Mouse (Mus musculus): ENCODE measurements around the gene Habp2. TPM values are rescaled to one million over a fixed set of nuclear protein-coding genes. Genes with fewer than 3 reads are reported as not detected.

The Habp2 gene
- polyA plus RNA-seq, 1 experiment from 2014 or later: 0.10 TPM

DNA sequence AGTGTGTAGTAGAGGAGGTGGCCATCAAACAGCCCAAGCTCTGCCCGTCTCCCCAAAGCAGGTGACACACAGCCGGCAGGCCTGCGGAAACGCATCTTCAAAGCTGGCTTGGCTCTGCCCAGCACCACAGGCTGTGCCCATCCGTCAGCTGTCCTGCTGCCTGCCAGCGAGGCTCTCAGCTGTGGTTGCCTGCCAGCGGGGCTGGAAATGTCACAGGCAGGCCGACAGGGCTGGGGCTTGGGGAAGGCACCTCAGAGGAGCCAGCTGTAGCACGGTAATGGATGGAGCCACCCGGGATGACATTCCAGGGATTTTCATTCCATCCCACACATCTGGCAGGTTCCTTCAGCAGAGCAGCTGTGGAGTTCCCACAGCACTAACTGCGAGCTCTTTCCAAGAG, 13.9 kb downstream of the Habp2 start:
- Histone ChIP-seq H3K27ac (no peak overlapping the region), H3K9me3 (no peaks in the 10 kb centered on the region), H3K4me2 (no peak overlapping the region), H3K4me1 (no peaks in the 10 kb centered on the region), H3K27me3 (replicated peaks) (no peaks in the 10 kb centered on the region), H3K4me3 (no peak overlapping the region), H3K9ac (no peak overlapping the region), H3K36me3 (replicated peaks) (no peaks in the 10 kb centered on the region)
- ATAC-seq (replicated peaks): no peak
- 77% methylated on average over 11 of the region's 11 CpGs for WGBS

DNA sequence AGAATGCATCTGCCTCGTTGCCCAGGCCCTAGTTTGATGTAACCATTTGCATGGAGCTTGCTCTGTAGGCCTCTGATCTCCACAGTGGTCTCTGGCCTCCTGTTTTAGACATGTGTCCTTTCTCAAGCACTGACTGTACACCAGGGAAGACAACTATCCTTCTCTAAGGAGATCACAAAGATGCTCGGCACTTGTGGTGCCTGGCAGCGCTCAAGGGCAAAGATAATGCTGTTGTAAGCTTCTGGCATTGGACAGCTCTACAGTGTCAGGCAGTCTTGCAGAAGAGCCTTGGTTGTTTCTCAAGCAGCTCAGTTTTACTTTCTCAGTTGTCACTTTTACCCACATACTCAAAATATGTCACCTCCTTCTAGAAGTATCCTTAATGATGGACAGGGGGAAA, 29.6 kb downstream of the Habp2 start:
- no peak overlapping the region for H3K4me3 ChIP-seq
- no peak overlapping the region for H3K4me2 ChIP-seq
- 77% methylated on average over 3 of the region's 3 CpGs for WGBS
- ATAC-seq (replicated peaks): no peak
- no peaks in the 10 kb centered on the region for H3K36me3 ChIP-seq (replicated peaks)
- no peak overlapping the region for H3K9ac ChIP-seq
- peaks cover 13% of the 10 kb centered on the region for H3K4me1 ChIP-seq
- H3K27ac ChIP-seq: no peak overlapping the region
- H3K27me3 ChIP-seq (replicated peaks): no peaks in the 10 kb centered on the region
- no peaks in the 10 kb centered on the region for H3K9me3 ChIP-seq

DNA sequence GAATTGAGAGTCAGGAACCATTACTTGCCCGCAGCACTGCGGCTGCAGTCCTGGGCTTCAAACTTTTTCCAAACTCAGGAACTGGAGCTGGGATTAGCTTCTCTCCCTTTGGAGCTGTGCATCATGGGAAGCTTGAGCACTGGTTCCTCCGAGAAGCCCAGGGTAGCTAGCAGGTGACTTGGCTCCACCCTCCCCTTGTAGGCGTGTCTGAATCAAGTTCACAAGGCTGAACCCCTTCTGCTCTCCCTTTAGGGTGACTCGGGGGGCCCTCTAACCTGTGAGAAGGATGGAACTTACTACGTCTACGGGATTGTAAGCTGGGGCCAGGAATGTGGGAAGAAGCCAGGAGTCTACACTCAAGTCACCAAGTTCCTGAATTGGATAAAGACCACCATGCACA, 32.3 kb downstream of the Habp2 start:
- ATAC-seq (replicated peaks): no peak
- no peak overlapping the region for H3K27ac ChIP-seq
- H3K9me3 ChIP-seq: no peaks in the 10 kb centered on the region
- no peak overlapping the region for H3K9ac ChIP-seq
- no peak overlapping the region for H3K4me3 ChIP-seq
- H3K27me3 ChIP-seq (replicated peaks): no peaks in the 10 kb centered on the region
- no peaks in the 10 kb centered on the region for H3K36me3 ChIP-seq (replicated peaks)
- peaks cover 19% of the 10 kb centered on the region for H3K4me1 ChIP-seq
- H3K4me2 ChIP-seq: no peak overlapping the region
- 93% methylated on average over 7 of the region's 7 CpGs for WGBS

DNA sequence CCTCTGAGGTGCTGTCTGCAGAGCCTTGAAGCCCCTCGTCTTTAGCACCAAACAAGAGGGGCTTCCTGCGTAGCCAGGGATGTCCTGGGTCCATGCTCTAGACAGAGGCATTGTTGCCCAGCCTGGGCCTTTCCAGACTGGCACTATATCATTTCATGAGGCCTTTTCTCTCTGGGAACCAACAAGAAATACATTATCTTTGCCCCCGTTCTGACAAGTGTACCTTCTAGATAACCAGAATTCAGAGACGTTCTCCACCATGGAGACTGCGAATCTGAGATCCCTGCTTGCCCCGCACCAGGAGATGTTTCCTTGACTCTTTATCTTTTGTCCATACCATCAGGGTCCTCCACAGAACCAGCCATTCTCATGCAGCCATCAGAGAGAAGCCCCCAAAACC, 32.7 kb downstream of the Habp2 start:
- Histone ChIP-seq H3K4me3 (no peak overlapping the region), H3K36me3 (replicated peaks) (no peaks in the 10 kb centered on the region), H3K27ac (0 out of 2 replicates have a peak overlapping the region, but pooled peaks have one; percentile 20), H3K4me1 (peaks cover 19% of the 10 kb centered on the region), H3K27me3 (replicated peaks) (no peaks in the 10 kb centered on the region), H3K4me2 (0 out of 2 replicates have a peak overlapping the region, but pooled peaks have one; percentile 37), H3K9ac (no peak overlapping the region), H3K9me3 (no peaks in the 10 kb centered on the region)
- 88% methylated on average over 6 of the region's 6 CpGs for WGBS
- no peak for ATAC-seq (replicated peaks)

DNA sequence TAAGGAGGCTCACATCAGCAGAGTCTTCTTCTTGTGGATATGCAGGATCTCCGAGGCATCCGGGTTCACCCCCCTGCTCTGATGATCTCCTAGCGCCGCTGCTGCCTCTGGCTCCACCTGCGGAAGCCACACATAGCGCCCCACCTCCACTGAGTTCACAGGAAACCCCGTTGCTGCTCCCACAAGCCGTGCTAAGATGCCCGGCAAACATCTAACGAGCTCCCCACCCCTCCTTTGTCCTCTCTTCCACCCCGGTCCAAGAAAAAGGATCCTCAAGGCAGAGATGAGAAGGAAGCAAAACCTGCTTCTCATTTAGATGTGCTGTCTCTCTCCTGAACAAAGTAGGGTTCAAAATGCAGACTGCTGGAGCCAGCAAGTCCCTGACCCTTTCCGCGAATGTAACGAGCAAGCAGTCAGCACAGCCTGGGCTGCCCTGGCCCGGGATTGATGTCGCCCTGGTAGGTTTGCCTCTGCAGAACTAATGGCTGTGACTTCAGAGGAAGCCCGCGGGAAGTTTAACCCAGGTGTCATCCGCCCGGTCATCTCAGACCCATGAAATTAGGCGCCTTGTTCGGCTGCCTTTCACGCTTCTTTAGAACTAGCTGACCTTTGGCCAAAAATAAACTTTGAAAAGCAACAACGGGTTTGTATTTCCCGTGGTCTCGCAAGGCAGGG, 33.4 kb downstream of the Habp2 start:
- peak; percentile 60 for ATAC-seq (replicated peaks)
- 0 out of 2 replicates have a peak overlapping the region, but pooled peaks have one; percentile 31 for H3K27ac ChIP-seq
- H3K4me2 ChIP-seq: peak overlapping the region; percentile 37
- no peaks in the 10 kb centered on the region for H3K27me3 ChIP-seq (replicated peaks)
- H3K4me3 ChIP-seq: no peak overlapping the region
- WGBS: 24% methylated on average over 26 of the region's 26 CpGs
- peaks cover 19% of the 10 kb centered on the region for H3K4me1 ChIP-seq
- no peaks in the 10 kb centered on the region for H3K36me3 ChIP-seq (replicated peaks)
- no peak overlapping the region for H3K9ac ChIP-seq
- H3K9me3 ChIP-seq: no peaks in the 10 kb centered on the region

DNA sequence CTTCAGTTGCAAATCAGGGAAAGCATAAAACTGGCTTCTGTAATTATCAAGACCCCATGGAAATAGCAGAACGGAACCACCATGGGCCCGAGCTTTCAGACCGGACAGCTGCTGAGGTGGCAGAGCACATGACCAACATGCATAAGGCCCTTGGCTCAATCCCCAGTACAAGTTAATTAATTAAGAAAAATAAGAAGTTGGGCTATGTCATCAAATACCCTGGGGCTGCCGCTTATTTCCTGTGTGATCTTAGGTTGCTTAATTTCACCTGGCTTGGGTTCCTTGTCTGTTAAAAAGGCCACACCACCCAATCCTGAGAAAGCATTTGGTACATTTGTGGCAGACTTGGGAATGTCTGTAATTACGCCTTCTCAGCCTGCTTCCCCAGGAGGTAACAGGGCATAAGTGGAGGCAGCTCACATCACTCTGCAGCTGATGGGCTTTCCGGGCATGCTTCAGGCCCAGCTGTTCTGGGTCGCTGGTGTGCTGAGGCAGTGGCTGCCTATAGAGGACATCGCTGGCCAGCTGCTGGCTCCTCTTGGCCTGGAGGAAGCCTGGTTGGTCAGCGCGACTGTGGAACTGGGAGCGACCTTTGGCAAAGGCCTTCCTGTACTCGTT, 34.5 kb downstream of the Habp2 start:
- H3K4me1 ChIP-seq: peaks cover 27% of the 10 kb centered on the region
- H3K27ac ChIP-seq: 0 out of 2 replicates have a peak overlapping the region, but pooled peaks have one; percentile 24
- WGBS: 75% methylated on average over 12 of the region's 12 CpGs
- no peaks in the 10 kb centered on the region for H3K9me3 ChIP-seq
- H3K27me3 ChIP-seq (replicated peaks): no peaks in the 10 kb centered on the region
- no peak overlapping the region for H3K4me3 ChIP-seq
- H3K36me3 ChIP-seq (replicated peaks): no peaks in the 10 kb centered on the region
- no peak for ATAC-seq (replicated peaks)
- no peak overlapping the region for H3K9ac ChIP-seq
- H3K4me2 ChIP-seq: no peak overlapping the region

DNA sequence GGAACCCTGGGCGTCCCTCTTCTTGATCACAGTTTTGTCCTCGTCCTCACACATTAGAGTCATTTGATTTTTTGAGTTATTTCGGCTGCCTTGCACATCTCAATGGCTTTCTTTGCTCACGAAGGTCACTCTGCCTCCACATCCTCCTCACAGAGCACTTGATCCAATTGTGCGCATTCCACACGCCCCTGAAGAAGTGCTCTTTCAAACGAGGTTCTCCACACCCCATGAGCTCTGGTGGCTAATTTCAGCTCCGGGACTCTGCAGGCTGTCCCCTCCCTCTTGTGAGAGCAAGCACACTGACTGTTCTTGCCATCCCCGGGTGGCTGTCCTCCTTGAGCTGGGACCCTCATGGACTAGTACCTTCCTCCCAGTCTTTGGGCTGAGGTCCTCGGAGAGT, 38.7 kb downstream of the Habp2 start:
- no peak for ATAC-seq (replicated peaks)
- Histone ChIP-seq H3K4me3 (no peak overlapping the region), H3K36me3 (replicated peaks) (no peaks in the 10 kb centered on the region), H3K27me3 (replicated peaks) (no peaks in the 10 kb centered on the region), H3K4me2 (no peak overlapping the region), H3K4me1 (peaks cover 20% of the 10 kb centered on the region), H3K27ac (peak overlapping the region; percentile 34; the same call in 1 of the 2 replicates), H3K9ac (no peak overlapping the region), H3K9me3 (no peaks in the 10 kb centered on the region)
- WGBS: 54% methylated on average over 10 of the region's 10 CpGs

DNA sequence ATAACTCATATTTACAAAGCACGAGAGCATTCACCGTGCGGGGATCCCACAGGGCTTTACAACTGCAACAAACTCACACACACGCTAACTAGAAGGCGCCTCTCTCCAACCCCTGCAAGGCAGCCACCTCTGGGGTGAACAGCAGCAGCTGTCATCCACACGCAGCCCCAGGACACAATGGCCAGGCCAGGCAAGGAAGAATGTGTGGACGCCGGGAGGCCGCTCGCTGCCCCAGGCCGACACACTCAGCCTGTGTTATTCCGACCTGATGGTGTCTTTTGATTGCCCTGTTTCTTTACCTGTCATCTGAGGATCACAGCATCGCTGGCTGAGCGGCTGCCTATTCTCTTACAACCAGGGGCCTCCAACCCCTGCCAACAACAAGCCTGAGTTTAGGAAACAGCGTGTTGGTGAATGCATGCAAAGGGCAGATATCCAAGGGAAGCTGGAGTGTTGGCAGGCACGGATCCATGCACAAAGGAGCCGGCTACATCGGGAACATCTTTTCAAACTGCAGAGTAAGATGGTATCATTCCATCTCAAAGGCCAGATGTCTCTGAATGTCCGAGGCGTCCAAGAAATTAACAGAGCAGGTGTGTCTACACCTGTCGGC, 39.4 kb downstream of the Habp2 start:
- no peaks in the 10 kb centered on the region for H3K36me3 ChIP-seq (replicated peaks)
- H3K9ac ChIP-seq: no peak overlapping the region
- no peak overlapping the region for H3K4me2 ChIP-seq
- H3K27me3 ChIP-seq (replicated peaks): no peaks in the 10 kb centered on the region
- H3K27ac ChIP-seq: peak overlapping the region; percentile 34; the same call in 1 of the 2 replicates
- H3K4me3 ChIP-seq: no peak overlapping the region
- no peaks in the 10 kb centered on the region for H3K9me3 ChIP-seq
- 36% methylated on average over 21 of the region's 21 CpGs for WGBS
- peaks cover 17% of the 10 kb centered on the region for H3K4me1 ChIP-seq
- ATAC-seq (replicated peaks): peak; percentile 51

DNA sequence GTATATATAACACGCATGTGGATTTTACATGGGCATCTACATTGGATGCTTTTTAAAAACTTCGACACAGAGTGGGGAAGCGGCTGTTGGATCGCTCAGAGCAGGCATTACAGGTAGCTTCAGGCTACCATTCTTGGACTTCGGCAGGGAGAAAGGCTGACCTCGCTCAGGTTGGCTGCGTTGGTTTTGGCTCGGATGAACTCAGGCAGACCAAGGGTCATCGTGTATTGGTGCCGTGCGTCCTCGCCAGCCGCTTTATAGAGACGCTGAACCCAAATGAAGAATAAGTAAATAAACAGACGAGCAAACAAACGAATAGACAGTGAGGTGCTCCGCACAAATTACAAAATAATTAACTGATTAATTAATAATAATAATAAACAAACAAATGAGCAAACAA, 49.4 kb downstream of the Habp2 start:
- 95% methylated on average over 17 of the region's 17 CpGs for WGBS
- Histone ChIP-seq H3K36me3 (replicated peaks) (no peaks in the 10 kb centered on the region), H3K4me1 (no peaks in the 10 kb centered on the region), H3K27ac (no peak overlapping the region), H3K9me3 (no peaks in the 10 kb centered on the region), H3K4me3 (no peak overlapping the region), H3K9ac (no peak overlapping the region), H3K4me2 (no peak overlapping the region), H3K27me3 (replicated peaks) (no peaks in the 10 kb centered on the region)
- no peak for ATAC-seq (replicated peaks)

DNA sequence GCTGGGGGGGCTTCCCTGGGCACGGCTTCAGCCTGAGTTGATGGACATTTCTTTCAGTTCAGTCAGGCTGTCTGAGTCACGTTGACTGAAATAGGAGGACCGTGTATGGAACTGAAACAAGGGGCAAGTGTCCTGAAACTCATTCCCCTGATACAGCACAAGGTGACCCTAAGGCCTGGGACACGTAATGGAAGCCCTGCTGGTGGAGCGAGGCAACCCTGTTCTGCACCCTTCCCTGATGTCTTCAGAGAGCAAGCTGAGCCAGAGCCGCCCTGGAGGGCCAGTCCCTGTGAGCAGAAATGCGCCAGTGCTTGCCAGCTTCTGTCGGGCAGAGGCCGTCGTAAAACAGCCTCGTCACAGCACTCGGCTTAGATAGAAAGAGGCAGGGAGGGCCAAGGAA, 49.9 kb downstream of the Habp2 start:
- Histone ChIP-seq H3K4me1 (no peaks in the 10 kb centered on the region), H3K9ac (no peak overlapping the region), H3K36me3 (replicated peaks) (no peaks in the 10 kb centered on the region), H3K27me3 (replicated peaks) (no peaks in the 10 kb centered on the region), H3K4me3 (no peak overlapping the region), H3K9me3 (no peaks in the 10 kb centered on the region), H3K27ac (no peak overlapping the region), H3K4me2 (no peak overlapping the region)
- 81% methylated on average over 12 of the region's 12 CpGs for whole genome bisulfite sequencing
- no peak for ATAC-seq (replicated peaks)

DNA sequence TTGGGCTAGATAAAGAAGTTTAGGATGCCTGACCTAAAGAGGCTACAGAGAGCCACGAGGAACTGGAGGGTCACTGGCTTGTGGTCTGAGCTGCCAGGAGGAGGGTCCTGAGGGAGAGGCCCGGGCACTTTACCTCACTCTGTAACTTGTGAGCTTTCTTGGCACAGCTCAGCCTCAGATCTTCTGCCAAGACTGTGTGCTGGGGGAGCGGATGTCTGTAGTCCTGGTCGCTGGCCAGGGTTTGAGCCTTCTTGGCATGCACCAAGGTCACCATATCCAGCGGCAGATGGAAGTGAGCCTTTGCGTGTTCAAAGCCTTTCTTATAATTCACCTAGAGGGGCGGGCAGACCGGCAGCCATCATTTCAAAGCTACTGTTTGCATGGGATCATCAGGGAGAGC, 55.1 kb downstream of the Habp2 start:
- 79% methylated on average over 8 of the region's 8 CpGs for WGBS
- ATAC-seq (replicated peaks): no peak
- Histone ChIP-seq H3K4me3 (no peak overlapping the region), H3K9ac (no peak overlapping the region), H3K27ac (no peak overlapping the region), H3K4me2 (no peak overlapping the region), H3K27me3 (replicated peaks) (no peaks in the 10 kb centered on the region), H3K9me3 (no peaks in the 10 kb centered on the region), H3K4me1 (peaks cover 20% of the 10 kb centered on the region), H3K36me3 (replicated peaks) (no peaks in the 10 kb centered on the region)

DNA sequence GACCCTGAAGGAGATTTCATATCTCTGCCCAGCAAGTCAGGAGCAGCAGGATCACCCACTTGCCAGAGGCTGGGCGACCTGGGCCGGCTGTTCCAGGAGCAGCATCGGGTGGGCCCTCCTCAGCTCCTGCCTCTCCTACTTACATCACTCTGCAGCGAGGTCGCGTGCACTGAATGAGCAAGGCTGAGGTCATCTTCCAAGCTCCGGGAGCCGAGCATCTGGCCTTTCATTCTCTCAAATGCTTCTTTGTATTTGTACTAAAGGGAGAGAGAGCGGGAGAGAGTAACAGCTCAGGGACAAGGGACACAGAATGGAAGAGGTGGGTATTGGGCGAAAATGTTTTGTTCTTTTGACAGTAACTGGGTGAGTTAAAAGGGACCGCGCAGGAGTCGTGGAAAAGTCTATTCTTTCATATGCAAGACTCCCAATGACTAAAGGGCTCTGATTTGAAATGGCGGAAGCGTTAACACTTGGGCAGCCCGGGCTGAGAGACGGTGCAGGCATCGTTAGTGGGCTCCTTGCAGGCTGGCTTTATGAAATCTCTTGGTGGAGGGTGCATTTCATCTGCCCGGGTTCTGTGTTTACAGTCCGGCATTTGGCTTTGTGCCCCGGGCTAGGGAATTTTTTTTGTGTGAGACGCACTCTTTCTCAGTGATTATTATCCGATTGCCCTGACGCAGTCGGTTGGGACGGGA, 57.1 kb downstream of the Habp2 start:
- Histone ChIP-seq H3K36me3 (replicated peaks) (no peaks in the 10 kb centered on the region), H3K4me2 (peak overlapping the region; percentile 28), H3K4me3 (no peak overlapping the region), H3K27me3 (replicated peaks) (no peaks in the 10 kb centered on the region), H3K9ac (0 out of 2 replicates have a peak overlapping the region, but pooled peaks have one; percentile 7), H3K9me3 (no peaks in the 10 kb centered on the region), H3K27ac (peak overlapping the region; percentile 51; the same call in 1 of the 2 replicates), H3K4me1 (peaks cover 20% of the 10 kb centered on the region)
- peak; percentile 38; the same call in 1 of the 2 replicates for ATAC-seq (replicated peaks)
- 10% methylated on average over 26 of the region's 26 CpGs for WGBS

All from midbrain, embryonic 15.5 days (tissue).